Mouse (Mus musculus): ENCODE measurements around the gene Diaph3.
"Not testable (repeated sequence)": the region's sequence is repeated elsewhere in the genome, so short reads cannot be mapped to it uniquely, and the experiment has no call there.

DNA sequence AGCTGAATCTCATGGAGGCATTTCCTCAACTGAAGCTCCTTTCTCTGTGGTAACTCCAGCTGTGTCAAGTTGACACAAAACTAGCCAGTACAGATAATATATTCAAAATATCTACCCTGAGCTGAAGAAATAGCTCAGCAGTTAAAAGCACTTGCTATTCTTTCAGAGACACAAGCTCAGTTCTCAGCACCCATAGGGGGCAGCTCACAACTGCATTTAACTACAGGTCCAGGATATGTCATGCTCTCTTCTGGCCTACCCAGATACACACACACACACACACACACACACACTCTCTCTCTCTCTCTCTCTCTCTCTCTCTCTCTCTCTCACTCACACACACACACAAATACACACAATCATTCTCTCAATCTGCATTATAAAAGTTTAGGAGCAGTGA is 420.6 kb downstream of the Diaph3 start:
- not testable (repeated sequence) for TF ChIP-seq CTCF, EP300 (IDR thresholded peaks at IDR 0.05; ENCODE audit: low read depth)

Data from heart, postnatal 0 days (tissue).